Mouse (Mus musculus): ENCODE results near the gene Prl3d2. TPM values are rescaled to one million over a fixed set of nuclear protein-coding genes. Genes with fewer than 3 reads are reported as not detected.
"Not testable (repeated sequence)": the region's sequence is repeated elsewhere in the genome, so short reads cannot be mapped to it uniquely, and the experiment has no call there.

Prl3d2 gene
- not detected in 2 replicates for polyA plus RNA-seq (2015; fragmentation: Nextera tagmentation; extraction: Ambion mirVana)

DNA sequence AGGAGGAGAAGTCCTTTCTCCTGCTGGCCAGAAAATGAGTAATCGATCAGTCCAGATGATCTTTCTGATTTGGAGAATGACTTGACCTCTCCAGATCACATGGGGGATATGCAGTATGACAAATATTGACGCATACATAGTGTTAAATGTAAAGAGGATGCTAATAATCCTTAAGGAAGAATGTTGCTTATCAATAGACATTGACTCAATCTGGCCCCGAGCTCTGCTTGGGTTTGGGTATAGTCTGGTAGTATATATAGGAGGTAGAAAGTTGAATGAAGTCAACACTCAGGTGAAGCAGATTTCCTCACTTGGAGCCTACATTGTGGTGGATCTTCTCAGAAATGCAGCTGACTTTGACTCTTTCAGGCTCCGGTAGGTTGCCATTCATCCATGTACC is at the start of gene Prl3d2:
Prl3d2 (plus strand) TSS at position 301 of the 400 bp plus-strand sequence.
- not testable (repeated sequence) for H3K27ac ChIP-seq; H3K9me3 ChIP-seq; H3K4me2 ChIP-seq (replicated peaks); H3K9ac ChIP-seq (replicated peaks); ATAC-seq; H3K4me1 ChIP-seq (replicated peaks); H3K4me3 ChIP-seq (replicated peaks); H3K36me3 ChIP-seq; H3K27me3 ChIP-seq
- WGBS: 95% methylated on average over 4 of the region's 4 CpGs

DNA sequence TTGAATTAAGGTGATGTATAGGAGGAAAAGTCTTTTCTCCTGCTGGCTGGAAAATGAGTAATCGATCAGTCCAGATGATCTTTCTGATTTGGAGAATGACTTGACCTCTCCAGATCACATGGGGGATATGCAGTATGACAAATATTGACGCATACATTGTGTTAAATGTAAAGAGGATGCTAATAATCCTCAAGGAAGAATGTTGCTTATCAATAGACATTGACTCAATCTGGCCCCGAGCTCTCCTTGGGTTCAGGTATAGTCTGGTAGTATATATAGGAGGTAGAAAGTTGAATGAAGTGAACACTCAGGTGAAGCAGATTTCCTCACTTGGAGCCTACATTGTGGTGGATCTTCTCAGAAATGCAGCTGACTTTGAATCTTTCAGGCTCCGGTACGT is 27.6 kb upstream of the Prl3d2 start, which contains the start of gene Prl3d1:
Prl3d1 (plus strand) TSS at position 301 of the 400 bp plus-strand sequence.
- not testable (repeated sequence) for H3K27me3 ChIP-seq; H3K36me3 ChIP-seq; ATAC-seq; H3K9ac ChIP-seq (replicated peaks); H3K9me3 ChIP-seq; H3K4me3 ChIP-seq (replicated peaks); H3K27ac ChIP-seq; H3K4me1 ChIP-seq (replicated peaks); H3K4me2 ChIP-seq (replicated peaks)
- WGBS: 90% methylated on average over 5 of the region's 5 CpGs

DNA sequence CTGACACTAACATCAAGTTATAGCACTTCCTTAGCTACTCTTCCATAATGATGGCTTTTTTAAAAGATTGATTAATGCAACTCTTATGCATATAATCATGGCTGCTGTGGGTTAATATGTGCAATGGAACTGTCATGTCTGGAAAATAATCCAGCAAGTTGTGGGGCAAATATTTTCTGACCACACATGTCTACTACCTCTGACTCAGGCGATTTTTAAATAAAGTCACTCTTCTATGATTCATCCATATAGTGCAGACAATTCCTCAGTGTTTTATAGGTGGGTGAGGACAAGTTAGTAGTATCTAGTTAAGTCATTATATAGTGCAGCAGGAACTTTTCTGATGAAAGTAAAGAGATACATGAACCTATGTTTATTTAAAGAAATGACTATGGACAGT is 26.8 kb downstream of the Prl3d2 start:
- ATAC-seq: no peak
- H3K36me3 ChIP-seq: no peaks in the 10 kb centered on the region
- no peak overlapping the region for H3K4me2 ChIP-seq (replicated peaks)
- no peaks in the 10 kb centered on the region for H3K9me3 ChIP-seq
- no peak overlapping the region for H3K9ac ChIP-seq (replicated peaks)
- H3K27me3 ChIP-seq: no peaks in the 10 kb centered on the region
- H3K4me1 ChIP-seq (replicated peaks): no peaks in the 10 kb centered on the region
- H3K27ac ChIP-seq: no peak overlapping the region
- no peak overlapping the region for H3K4me3 ChIP-seq (replicated peaks)
- WGBS: 60% methylated on average over 1 of the region's 1 CpGs

DNA sequence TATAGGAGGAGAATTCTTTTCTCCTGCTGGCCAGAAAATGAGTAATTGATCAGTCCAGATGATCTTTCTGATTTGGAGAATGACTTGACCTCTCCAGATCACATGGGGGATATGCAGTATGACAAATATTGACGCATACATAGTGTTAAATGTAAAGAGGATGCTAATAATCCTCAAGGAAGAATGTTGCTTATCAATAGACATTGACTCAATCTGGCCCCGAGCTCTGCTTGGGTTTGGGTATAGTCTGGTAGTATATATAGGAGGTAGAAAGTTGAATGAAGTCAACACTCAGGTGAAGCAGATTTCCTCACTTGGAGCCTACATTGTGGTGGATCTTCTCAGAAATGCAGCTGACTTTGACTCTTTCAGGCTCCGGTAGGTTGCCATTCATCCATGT is 35.0 kb downstream of the Prl3d2 start, which contains the start of gene Prl3d3:
Prl3d3 (plus strand) TSS at position 301 of the 400 bp plus-strand sequence.
- not testable (repeated sequence) for H3K9me3 ChIP-seq; H3K4me3 ChIP-seq (replicated peaks); H3K4me2 ChIP-seq (replicated peaks); H3K27me3 ChIP-seq; ATAC-seq; H3K27ac ChIP-seq; H3K36me3 ChIP-seq; H3K4me1 ChIP-seq (replicated peaks); H3K9ac ChIP-seq (replicated peaks)
- WGBS: 93% methylated on average over 3 of the region's 3 CpGs

Other genes starting within 250 kb of the Prl3d2 start
- not detected in 2 replicates for gene Prl, start 64.1 kb upstream of the Prl3d2 start, polyA plus RNA-seq (2015; fragmentation: Nextera tagmentation; extraction: Ambion mirVana)
- not detected in 2 replicates for gene Prl3d1, start 27.5 kb upstream of the Prl3d2 start, polyA plus RNA-seq (2015; fragmentation: Nextera tagmentation; extraction: Ambion mirVana)
- not detected in 2 replicates for gene Prl3d3, start 35.1 kb downstream of the Prl3d2 start, polyA plus RNA-seq (2015; fragmentation: Nextera tagmentation; extraction: Ambion mirVana)
- gene Prl3c1, start 75.0 kb downstream of the Prl3d2 start, polyA plus RNA-seq (2015; fragmentation: Nextera tagmentation; extraction: Ambion mirVana): not detected in 2 replicates
- gene Prl3b1, start 120.1 kb downstream of the Prl3d2 start, polyA plus RNA-seq (2015; fragmentation: Nextera tagmentation; extraction: Ambion mirVana): not detected in 2 replicates
- not detected in 2 replicates for gene Prl3a1, start 137.7 kb downstream of the Prl3d2 start, polyA plus RNA-seq (2015; fragmentation: Nextera tagmentation; extraction: Ambion mirVana)
- gene Prl6a1, start 190.9 kb downstream of the Prl3d2 start, polyA plus RNA-seq (2015; fragmentation: Nextera tagmentation; extraction: Ambion mirVana): not detected in 2 replicates
- gene Prl8a2, start 224.0 kb downstream of the Prl3d2 start, polyA plus RNA-seq (2015; fragmentation: Nextera tagmentation; extraction: Ambion mirVana): not detected in 2 replicates

Measured in midbrain, embryonic 13.5 days (tissue).